Mouse (Mus musculus): ENCODE data around the gene Cenph. TPM values are rescaled to one million over a fixed set of nuclear protein-coding genes. Genes with fewer than 3 reads are reported as not detected.
A peak's percentile ranks its signal among the peaks of the same experiment; 100 is the strongest.
"Not testable (repeated sequence)": the region's sequence is repeated elsewhere in the genome, so short reads cannot be mapped to it uniquely, and the experiment has no call there.

Gene Cenph
- total and polyA plus RNA-seq, 2 experiments from 2014 or later, result 2.2 to 4.3 TPM

DNA sequence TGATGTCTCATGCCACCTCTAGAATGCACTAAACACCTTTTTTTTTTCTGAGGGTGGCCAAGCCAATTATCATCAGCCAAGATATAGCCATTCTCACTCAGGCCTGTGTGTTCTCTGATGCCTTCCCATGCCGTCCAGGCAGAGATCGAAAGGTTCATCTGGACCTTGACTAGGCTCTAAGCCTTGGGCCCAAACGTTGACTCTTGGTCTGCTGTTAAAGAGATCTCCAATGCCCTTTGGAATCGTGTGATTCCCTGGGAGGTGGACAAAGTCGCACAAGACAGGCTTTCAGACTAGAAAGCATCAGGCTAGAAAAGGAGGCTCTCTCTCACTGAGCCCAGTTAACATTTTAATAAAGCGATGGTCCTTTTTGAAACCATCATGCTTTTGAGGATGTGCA is 21.5 kb upstream of the Cenph start:
- H3K4me2 ChIP-seq (ENCODE audit: low read depth, low read length, poor library complexity, severe bottlenecking), result no peak overlapping the region
- no peak overlapping the region for H3K4me3 ChIP-seq (ENCODE audit: low read depth, low read length)
- no peaks in the 10 kb centered on the region for H3K27me3 ChIP-seq (ENCODE audit: insufficient read depth, low read length)
- no peak overlapping the region for H3K27ac ChIP-seq (ENCODE audit: low read depth, low read length)
- H3K9ac ChIP-seq (replicated peaks; ENCODE audit: low read length, poor library complexity, severe bottlenecking), result no peak overlapping the region
- no peaks in the 10 kb centered on the region for H3K9me3 ChIP-seq (ENCODE audit: low read length)
- no peak for DNase-seq (ENCODE audit: low spot score)
- H3K36me3 ChIP-seq (ENCODE audit: insufficient read depth, low read length), result peaks cover 6% of the 10 kb centered on the region; the same call in 1 of the 2 replicates
- 90% methylated on average over 6 of the region's 6 CpGs for WGBS
- no peak for ATAC-seq (ENCODE audit: low FRiP score)
- no peak for TF ChIP-seq CTCF (IDR thresholded peaks at IDR 0.05)
- H3K4me1 ChIP-seq (ENCODE audit: insufficient read depth, low read length), result no peaks in the 10 kb centered on the region

DNA sequence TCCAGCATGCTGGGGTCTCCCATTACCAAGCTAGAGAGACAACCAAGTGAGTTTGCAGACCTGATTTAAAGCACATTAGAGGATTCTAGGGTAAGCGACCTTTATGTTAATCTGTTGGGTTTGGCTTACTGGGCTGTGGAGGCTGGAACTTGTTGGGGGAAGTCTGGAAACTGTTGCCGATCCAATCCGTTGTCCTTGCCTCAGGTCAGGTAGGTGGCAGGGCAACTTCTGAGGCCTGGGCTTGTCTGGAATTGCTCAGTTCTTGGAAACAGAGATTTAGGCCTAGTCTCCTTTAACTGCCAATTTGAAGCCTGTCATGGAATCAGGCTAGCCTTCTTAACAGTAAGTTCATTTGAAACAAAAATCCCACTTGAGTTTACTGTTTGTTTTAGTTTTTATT is 13.4 kb upstream of the Cenph start:
- H3K9ac ChIP-seq (replicated peaks; ENCODE audit: low read length, poor library complexity, severe bottlenecking), result no peak overlapping the region
- TF ChIP-seq CTCF (IDR thresholded peaks at IDR 0.05), result no peak
- no peak overlapping the region for H3K27ac ChIP-seq (ENCODE audit: low read depth, low read length)
- WGBS, result 85% methylated on average over 3 of the region's 3 CpGs
- H3K36me3 ChIP-seq (ENCODE audit: insufficient read depth, low read length), result no peaks in the 10 kb centered on the region
- ATAC-seq (ENCODE audit: low FRiP score), result no peak
- no peak for DNase-seq (ENCODE audit: low spot score)
- H3K4me1 ChIP-seq (ENCODE audit: insufficient read depth, low read length), result no peaks in the 10 kb centered on the region
- no peaks in the 10 kb centered on the region for H3K9me3 ChIP-seq (ENCODE audit: low read length)
- H3K4me3 ChIP-seq (ENCODE audit: low read depth, low read length), result no peak overlapping the region
- no peak overlapping the region for H3K4me2 ChIP-seq (ENCODE audit: low read depth, low read length, poor library complexity, severe bottlenecking)
- no peaks in the 10 kb centered on the region for H3K27me3 ChIP-seq (ENCODE audit: insufficient read depth, low read length)

DNA sequence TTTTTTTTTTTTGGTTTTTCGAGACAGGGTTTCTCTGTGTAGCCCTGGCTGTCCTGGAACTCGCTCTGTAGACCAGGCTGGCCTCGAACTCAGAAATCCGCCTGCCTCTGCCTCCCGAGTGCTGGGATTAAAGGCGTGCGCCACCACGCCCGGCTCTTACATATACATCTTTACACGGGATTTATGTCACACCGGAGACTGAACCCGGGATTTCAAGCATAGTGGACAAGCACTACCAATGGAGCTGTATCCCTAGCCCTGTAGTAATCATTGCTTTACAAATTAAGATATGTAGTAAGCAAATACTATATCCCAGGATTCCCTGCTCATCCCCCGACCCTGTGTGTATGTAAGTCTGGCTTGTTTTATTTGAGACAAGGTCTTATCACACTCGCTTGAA is 12.4 kb upstream of the Cenph start:
- H3K4me3 ChIP-seq (ENCODE audit: low read depth, low read length); H3K9ac ChIP-seq (replicated peaks; ENCODE audit: low read length, poor library complexity, severe bottlenecking); DNase-seq (ENCODE audit: low spot score); H3K36me3 ChIP-seq (ENCODE audit: insufficient read depth, low read length); H3K4me2 ChIP-seq (ENCODE audit: low read depth, low read length, poor library complexity, severe bottlenecking); H3K27ac ChIP-seq (ENCODE audit: low read depth, low read length); H3K4me1 ChIP-seq (ENCODE audit: insufficient read depth, low read length); H3K9me3 ChIP-seq (ENCODE audit: low read length); ATAC-seq (ENCODE audit: low FRiP score); H3K27me3 ChIP-seq (ENCODE audit: insufficient read depth, low read length): not testable (repeated sequence)
- WGBS, result 97% methylated on average over 11 of the region's 14 CpGs

DNA sequence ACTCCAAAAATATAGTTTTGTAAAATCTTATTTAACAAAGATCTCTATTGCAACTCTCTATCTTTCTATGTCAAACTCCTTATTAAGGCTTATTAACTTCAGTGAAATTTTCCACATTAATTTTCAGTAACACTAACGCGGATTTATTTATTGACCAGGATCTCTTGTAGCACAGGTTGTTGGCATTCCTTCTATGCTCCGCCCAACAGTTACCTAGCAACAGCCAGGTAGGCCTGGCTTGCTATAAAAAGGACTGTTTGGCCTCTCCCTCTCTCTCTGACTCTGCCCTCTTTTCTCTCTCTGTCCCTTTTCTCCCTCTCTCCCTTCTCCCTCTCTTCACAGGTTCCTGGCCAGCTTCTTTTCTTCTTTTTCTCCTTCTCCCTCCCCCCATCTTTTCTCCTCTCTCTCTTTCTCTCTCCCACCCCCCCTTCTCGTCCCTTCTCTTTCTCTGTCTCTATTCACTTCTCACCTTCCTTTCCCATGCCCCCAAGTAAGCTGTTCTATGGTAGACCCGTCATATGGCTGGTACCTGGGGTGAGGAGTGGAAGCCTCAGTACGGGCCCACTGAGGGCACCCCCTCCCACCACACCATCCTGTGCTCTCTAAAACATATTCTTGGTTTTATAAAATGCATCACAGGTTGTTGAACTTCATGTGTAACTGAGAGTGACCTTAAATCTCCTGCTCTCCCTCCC is 11.8 kb upstream of the Cenph start:
- no peaks in the 10 kb centered on the region for H3K27me3 ChIP-seq (ENCODE audit: insufficient read depth, low read length)
- H3K4me1 ChIP-seq (ENCODE audit: insufficient read depth, low read length), result no peaks in the 10 kb centered on the region
- no peak overlapping the region for H3K9ac ChIP-seq (replicated peaks; ENCODE audit: low read length, poor library complexity, severe bottlenecking)
- no peaks in the 10 kb centered on the region for H3K36me3 ChIP-seq (ENCODE audit: insufficient read depth, low read length)
- no peak for ATAC-seq (ENCODE audit: low FRiP score)
- H3K4me2 ChIP-seq (ENCODE audit: low read depth, low read length, poor library complexity, severe bottlenecking), result no peak overlapping the region
- TF ChIP-seq CTCF (IDR thresholded peaks at IDR 0.05), result no peak
- no peaks in the 10 kb centered on the region for H3K9me3 ChIP-seq (ENCODE audit: low read length)
- whole genome bisulfite sequencing, result 79% methylated on average over 6 of the region's 6 CpGs
- DNase-seq (ENCODE audit: low spot score), result no peak
- no peak overlapping the region for H3K27ac ChIP-seq (ENCODE audit: low read depth, low read length)
- H3K4me3 ChIP-seq (ENCODE audit: low read depth, low read length), result no peak overlapping the region

DNA sequence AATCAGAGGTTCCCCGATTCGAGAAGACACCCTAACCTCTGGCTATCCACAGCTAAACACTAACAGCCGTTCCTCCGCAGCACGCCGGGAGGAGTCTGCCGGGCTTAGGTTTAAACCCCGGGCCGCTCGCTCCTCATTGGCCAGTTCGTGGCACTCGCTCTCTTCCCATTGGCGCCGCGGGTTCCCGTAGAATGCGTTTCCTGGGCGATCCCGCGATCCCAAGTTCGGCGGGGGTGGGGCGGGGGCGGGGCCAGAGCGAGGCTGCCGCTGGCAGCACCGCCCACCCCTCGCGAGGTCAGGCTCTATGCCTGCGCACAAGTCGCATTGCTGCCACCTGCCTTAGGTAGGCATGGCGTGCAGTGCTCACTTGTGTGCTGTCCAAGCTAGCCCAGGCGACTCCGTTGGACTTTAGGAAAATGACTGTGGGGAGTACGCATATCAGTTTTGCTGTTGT is 10.7 kb upstream of the Cenph start, which contains the start of gene Ccnb1:
Gene Ccnb1, minus strand, starts transcription at position 157 of the 454 bp plus-strand sequence.
- WGBS, result under 1% methylated on average over 35 of the region's 35 CpGs
- Histone ChIP-seq H3K4me3 (ENCODE audit: low read depth, low read length) (peak within 1 kb of the TSS; percentile 53), H3K9me3 (ENCODE audit: low read length) (no peaks in the 10 kb centered on the region), H3K4me1 (ENCODE audit: insufficient read depth, low read length) (no peaks in the 10 kb centered on the region), H3K27ac (ENCODE audit: low read depth, low read length) (no peak within 1 kb of the TSS), H3K27me3 (ENCODE audit: insufficient read depth, low read length) (no peaks in the 10 kb centered on the region), H3K4me2 (ENCODE audit: low read depth, low read length, poor library complexity, severe bottlenecking) (peak within 1 kb of the TSS; percentile 99), H3K36me3 (ENCODE audit: insufficient read depth, low read length) (no peaks in the 10 kb centered on the region), H3K9ac (replicated peaks; ENCODE audit: low read length, poor library complexity, severe bottlenecking) (peak within 1 kb of the TSS; percentile 51)
- TF ChIP-seq CTCF (IDR thresholded peaks at IDR 0.05), result peak; percentile 63
- peak; percentile 99 for ATAC-seq (ENCODE audit: low FRiP score)
- DNase-seq (ENCODE audit: low spot score), result peak; percentile 96

DNA sequence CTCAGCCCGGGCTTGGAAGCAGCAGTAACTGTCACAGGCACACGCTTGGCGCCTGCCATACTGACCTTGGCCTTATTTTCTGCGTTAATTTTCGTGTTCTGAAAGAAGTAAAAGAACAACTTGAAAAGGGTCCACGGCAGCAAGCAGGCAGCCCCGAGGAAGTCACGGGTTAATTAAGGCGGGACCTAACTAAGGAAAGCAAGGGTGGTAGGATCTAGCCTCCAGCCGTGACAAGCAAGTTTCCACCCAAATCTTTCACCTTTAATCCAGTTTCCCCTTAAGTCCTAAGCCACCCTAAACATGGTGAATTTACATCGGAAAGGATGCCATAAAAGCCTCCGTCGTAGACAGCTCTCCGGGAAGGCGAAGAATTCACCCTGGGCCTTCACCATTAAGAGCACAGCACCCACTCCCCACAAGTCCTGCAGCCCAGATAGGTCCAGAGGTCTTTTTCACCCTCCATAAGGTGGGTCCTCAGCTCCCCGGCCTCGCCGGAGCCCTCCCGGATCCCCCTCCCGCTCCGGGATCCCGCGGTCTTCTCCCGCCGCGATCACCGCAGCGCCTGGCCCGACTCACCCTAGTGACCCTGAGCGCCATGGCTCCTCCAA is 10.2 kb upstream of the Cenph start:
- Histone ChIP-seq H3K4me3 (ENCODE audit: low read depth, low read length) (peak overlapping the region; percentile 53), H3K27me3 (ENCODE audit: insufficient read depth, low read length) (no peaks in the 10 kb centered on the region), H3K4me1 (ENCODE audit: insufficient read depth, low read length) (no peaks in the 10 kb centered on the region), H3K4me2 (ENCODE audit: low read depth, low read length, poor library complexity, severe bottlenecking) (peak overlapping the region; percentile 99), H3K27ac (ENCODE audit: low read depth, low read length) (no peak overlapping the region), H3K9me3 (ENCODE audit: low read length) (no peaks in the 10 kb centered on the region), H3K9ac (replicated peaks; ENCODE audit: low read length, poor library complexity, severe bottlenecking) (peak overlapping the region; percentile 51), H3K36me3 (ENCODE audit: insufficient read depth, low read length) (no peaks in the 10 kb centered on the region)
- WGBS, result 1% methylated on average over 30 of the region's 30 CpGs
- ATAC-seq (ENCODE audit: low FRiP score), result no peak; the same call in none of the 2 replicates
- no peak for DNase-seq (ENCODE audit: low spot score)
- no peak for TF ChIP-seq CTCF (IDR thresholded peaks at IDR 0.05)
